Mouse (Mus musculus) left cerebral cortex, postnatal 14 days (tissue): ENCODE data around the gene Nr1h5. TPM values are rescaled to one million over a fixed set of nuclear protein-coding genes. Genes with fewer than 3 reads are reported as not detected.

Experiments used
- DNase-seq, 2 experiments: peaks; one replicate each; pipeline ENCODE4 v3.0.0; 2021 to 2022; ENCODE audit warnings: low spot score in 2 of 2, mixed read lengths in 1 of 2
- intact Hi-C: fragments of 180-260 bp; cut with DNase I; formaldehyde crosslinking; loops from one replicate; pipeline ENCODE4 v1.15.1; 2025
- total RNA-seq, 2 experiments: library from RNA; stranded (reverse); gene quantifications; 2 replicates each; pipeline ENCODE4 v1.2.3; 2021

Gene Nr1h5
- total RNA-seq, 2 experiments from 2014 or later: not detected

- intact Hi-C loops: no loop called here
- DNase-seq: no peak
Observed at GRCm38 (mm10) chr3:102935451-102936354, 28.2 kb downstream of the Nr1h5 start, which contains the start of gene Sycp1. Sycp1 (minus strand) TSS chr3:102936100.

GRCm38 (mm10) chr3:102899136-102899535 lies 64.8 kb downstream of the Nr1h5 start:
- intact Hi-C loops: no loop called here

More at GRCm38 (mm10) chr3:102899136-102899535, 64.8 kb downstream of the Nr1h5 start:
- no peak for DNase-seq

Other genes with a start within 250 kb of the Nr1h5 start
- 10 to 100 TPM; 58.0 to 82.8 TPM for gene Tspan2, start 229.6 kb downstream of the Nr1h5 start, total RNA-seq
- gene Tshb, start 181.4 kb downstream of the Nr1h5 start, total RNA-seq: not detected
- gene Sycp1, start 28.0 kb downstream of the Nr1h5 start, total RNA-seq: under 1 TPM in 1 of 2 experiments, not detected in 1; 0.20 TPM
- gene Sike1, start 31.6 kb upstream of the Nr1h5 start, total RNA-seq: 10 to 100 TPM; 83.8 to 86.8 TPM
- gene Csde1, start 56.3 kb upstream of the Nr1h5 start, total RNA-seq: 100 to 1,000 TPM; 247 to 252 TPM
- gene Nras, start 94.2 kb upstream of the Nr1h5 start, total RNA-seq: 100 to 1,000 TPM; 114 to 125 TPM
- gene Ampd1, start 109.9 kb upstream of the Nr1h5 start, total RNA-seq: not detected
- gene Dennd2c, start 138.5 kb upstream of the Nr1h5 start, total RNA-seq: under 1 TPM; 0.81 to 0.89 TPM
- gene Bcas2, start 207.5 kb upstream of the Nr1h5 start, total RNA-seq: 10 to 100 TPM; 62.0 to 65.9 TPM